Mouse (Mus musculus) cortical plate, adult 2 months (tissue): Measurements from ENCODE around the gene Cherp.

Experiments used
- CTCF ChIP-seq: fragments of 200-500 bp; IDR thresholded peaks from 2 replicates; pipeline ENCODE4 v1.5.1; 2011; ENCODE audit warnings: mild to moderate bottlenecking, control low read depth, low read length; ENCODE audit not compliant: insufficient read depth; ENCODE audit errors: extremely low read depth
- POLR2A ChIP-seq: fragments of 200-500 bp; IDR thresholded peaks from 2 replicates; pipeline ENCODE4 v1.6.1; 2011; ENCODE audit warnings: mild to moderate bottlenecking, low read length, control low read depth; ENCODE audit not compliant: insufficient read depth; ENCODE audit errors: extremely low read depth

DNA sequence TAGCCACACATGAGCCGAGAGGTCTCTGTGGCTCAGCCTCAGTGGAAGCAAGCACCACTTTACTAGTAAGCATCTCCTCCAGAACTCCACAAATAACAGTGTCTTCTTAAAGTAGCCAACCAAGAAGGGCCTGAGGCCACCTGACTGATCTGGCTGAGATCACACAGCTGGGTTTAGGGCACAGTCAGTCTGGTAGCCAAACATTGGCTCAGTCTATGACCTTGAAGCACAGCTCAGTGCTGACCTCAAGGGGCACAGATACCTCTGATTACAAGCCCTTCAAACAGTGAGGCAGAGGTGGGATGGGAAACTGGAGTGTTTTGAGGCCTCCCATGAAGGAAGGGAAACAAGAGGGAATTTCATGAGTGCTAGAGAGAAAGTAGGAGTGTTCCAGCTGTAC lies 37.6 kb upstream of the Cherp start:
- TF ChIP-seq CTCF (no peak), POLR2A (no peak)
